Mouse (Mus musculus): ENCODE measurements around the gene Fzd5.

GRCm38 (mm10) chr1:64738661-64739082, 1.1 kb upstream of the Fzd5 start:
- TF ChIP-seq GATA1 (IDR thresholded peaks at IDR 0.05; ENCODE audit: low read length), result no peak
- TF ChIP-seq TAL1 (IDR thresholded peaks at IDR 0.05; ENCODE audit: low read length), result no peak
